Mouse (Mus musculus): ENCODE data around the gene Katna1. TPM values are rescaled to one million over a fixed set of nuclear protein-coding genes. Genes with fewer than 3 reads are reported as not detected.
A peak's percentile ranks its signal among the peaks of the same experiment; 100 is the strongest.

Katna1 gene
- total RNA-seq, 1 experiment from 2014 or later = 80.5 TPM

DNA sequence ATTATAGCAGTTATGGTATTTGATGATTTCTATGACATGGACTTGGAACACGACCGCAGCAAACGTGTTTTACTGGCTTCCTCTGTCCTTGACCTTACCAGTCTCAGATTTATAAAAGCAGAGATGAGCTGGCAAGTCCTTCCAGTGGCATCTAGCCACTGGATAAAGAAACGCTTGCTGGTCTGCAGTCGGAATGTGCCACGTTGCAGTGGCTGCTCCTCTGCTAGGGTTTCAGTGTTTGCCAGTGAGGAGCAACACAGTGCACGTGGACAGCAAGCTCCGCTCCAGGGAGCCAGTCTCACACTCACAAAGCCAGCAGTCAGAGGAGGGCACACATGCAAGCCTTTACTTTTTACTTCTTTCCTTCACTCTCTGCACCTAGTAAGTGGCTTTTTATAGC is 49.6 kb downstream of the Katna1 start:
- ATAC-seq (replicated peaks; ENCODE audit: low read depth, poor library complexity, severe bottlenecking) = no peak

- ATAC-seq (replicated peaks; ENCODE audit: low read depth, poor library complexity, severe bottlenecking) = no peak
These were observed 52.6 kb downstream of the Katna1 start for GRCm38 (mm10) chr10:7778361-7778760.

- no peak for ATAC-seq (replicated peaks; ENCODE audit: low read depth, poor library complexity, severe bottlenecking)
These were observed 54.0 kb downstream of the Katna1 start for GRCm38 (mm10) chr10:7779751-7780237.

DNA sequence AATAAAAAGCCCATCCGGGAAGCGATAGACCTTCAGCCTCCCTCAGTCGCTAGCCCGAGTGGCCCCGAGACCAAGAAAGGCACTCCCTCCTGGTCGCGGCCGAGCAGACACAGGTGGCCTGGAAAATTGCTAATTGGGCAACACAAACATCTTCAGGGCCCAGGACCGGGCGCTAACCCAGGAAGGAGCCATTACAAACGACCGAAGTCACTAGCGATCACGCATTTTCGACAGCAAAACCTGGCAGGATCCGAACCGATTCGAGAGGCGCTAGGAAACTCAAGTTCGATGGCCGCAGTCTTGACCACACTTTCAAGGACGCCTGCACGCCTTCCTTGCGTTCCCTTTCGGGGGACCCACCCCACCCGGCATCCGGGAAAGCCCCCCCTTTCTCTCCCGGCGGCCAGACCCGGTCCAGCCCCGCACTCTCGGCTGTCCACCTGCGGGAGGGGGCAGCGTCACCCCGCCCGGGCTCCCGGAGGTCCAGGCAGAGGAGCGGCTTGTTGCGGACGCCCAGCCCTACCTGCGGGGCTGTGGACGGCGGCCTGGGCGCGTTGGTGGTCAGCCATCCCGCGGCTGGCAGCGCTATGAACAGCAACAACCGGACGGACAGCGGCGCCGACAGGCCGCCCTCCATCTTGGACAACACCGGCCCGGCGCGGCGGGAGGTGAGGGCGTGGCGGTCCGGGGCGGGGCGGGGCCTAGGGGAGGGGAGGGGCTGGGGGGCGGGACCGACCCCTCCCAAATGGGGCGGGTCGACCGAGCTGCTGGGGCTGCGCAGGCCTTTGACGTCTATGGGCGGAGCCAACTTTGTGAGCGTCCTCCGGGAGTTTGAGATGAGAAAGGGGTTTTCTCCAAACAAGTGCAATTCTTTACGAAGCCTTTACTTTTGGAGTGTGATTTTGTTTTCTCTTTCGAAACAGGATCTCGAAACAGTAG is 54.7 kb downstream of the Katna1 start:
- peak; percentile 94 for ATAC-seq (replicated peaks; ENCODE audit: low read depth, poor library complexity, severe bottlenecking)

DNA sequence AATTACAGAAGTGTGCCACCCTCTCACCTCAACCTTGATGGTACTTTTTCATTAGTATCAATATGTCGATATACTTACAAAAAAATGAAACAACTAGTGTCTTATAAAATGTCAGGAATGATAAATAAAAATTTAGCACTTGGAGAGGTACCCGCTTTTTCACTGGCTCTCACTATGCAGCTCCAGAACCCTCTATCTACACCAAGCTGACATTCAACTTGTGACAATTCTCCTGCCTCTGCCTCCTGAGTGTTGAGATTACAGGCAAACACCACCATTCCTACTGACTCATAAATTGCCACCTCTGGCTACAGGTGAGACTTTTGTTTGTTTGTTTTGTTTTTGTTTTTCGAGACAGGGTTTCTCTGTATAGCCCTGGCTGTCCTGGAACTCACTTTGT is 55.4 kb downstream of the Katna1 start:
- ATAC-seq (replicated peaks; ENCODE audit: low read depth, poor library complexity, severe bottlenecking) = peak; percentile 4; the same call in 1 of the 2 replicates

GRCm38 (mm10) chr10:7787319-7787718 is 61.5 kb downstream of the Katna1 start:
- ATAC-seq (replicated peaks; ENCODE audit: low read depth, poor library complexity, severe bottlenecking) = no peak

GRCm38 (mm10) chr10:7792254-7792750 is 66.5 kb downstream of the Katna1 start:
- ATAC-seq (replicated peaks; ENCODE audit: low read depth, poor library complexity, severe bottlenecking) = no peak; the same call in 1 of the 2 replicates

DNA sequence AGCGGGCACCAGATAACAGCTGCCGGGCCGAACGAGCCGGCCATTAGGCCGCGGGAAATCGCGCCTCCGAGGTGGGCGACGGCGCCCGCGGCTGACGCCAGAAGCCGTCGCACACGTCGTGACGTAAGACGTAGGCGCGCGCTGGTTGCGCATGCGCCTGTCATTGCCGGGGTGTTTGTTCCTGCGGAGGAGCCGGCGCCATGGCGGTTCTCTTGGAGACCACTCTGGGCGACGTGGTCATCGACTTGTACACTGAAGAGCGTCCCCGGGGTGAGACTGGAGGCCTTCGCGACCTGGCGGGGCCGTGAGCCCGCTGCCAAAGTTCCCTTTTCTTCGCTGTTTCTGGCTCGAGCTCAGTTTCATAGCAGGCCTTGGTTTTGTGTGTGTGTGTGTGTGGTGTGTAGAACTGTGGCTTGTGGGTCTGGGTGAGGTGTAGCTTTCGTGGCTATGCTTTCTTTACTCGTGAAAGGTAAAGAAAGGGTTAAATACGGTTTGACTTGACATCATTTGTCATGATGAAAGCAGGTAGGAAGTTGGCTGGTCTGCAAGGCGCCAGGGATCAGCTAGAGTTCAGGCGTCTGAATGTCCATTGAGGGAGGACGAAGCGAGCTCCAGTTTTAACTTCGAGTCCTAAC is 67.1 kb downstream of the Katna1 start, which contains the start of the genes Ginm1 and Ppil4:
Ginm1 (minus strand) TSS at position 74 of the 635 bp plus-strand sequence.
Ppil4 (plus strand) TSS at position 141 of the 635 bp plus-strand sequence.
- ATAC-seq (replicated peaks; ENCODE audit: low read depth, poor library complexity, severe bottlenecking) = peak; percentile 95

GRCm38 (mm10) chr10:7801258-7801657 is 75.5 kb downstream of the Katna1 start:
- no peak for ATAC-seq (replicated peaks; ENCODE audit: low read depth, poor library complexity, severe bottlenecking)

GRCm38 (mm10) chr10:7802519-7803140 is 76.8 kb downstream of the Katna1 start:
- no peak for ATAC-seq (replicated peaks; ENCODE audit: low read depth, poor library complexity, severe bottlenecking)

DNA sequence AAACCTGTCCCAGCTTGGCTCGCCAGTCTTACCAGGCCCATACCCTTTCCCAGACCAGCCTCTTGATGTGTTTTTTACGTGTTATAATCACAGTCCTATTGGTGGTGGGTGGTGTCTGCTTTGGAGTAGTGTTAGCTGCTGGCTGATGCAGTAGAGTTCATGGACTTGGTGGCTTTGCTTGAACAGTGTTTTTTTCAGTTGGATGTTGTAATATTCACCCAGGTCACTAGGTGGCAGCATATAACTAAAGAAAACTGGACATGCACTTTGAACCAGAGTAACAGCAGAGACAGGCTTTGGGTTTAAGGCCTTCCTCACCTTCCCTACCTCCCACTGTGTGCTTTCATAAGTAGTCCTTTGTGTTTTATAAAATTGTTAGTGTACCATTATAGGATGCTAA is 84.1 kb downstream of the Katna1 start:
- peak; percentile 87 for ATAC-seq (replicated peaks; ENCODE audit: low read depth, poor library complexity, severe bottlenecking)

Other genes starting within 250 kb of the Katna1 start
- gene Lrp11, start 136.2 kb upstream of the Katna1 start, total RNA-seq (2017) = 0.53 and 1.5 TPM in 2 replicates
- gene Nup43, start 58.5 kb upstream of the Katna1 start, total RNA-seq (2017) = 29.5 and 38.1 TPM in 2 replicates
- 72.8 and 75.1 TPM in 2 replicates for gene Pcmt1, start 44.9 kb upstream of the Katna1 start, total RNA-seq (2017)
- gene Lats1, start 44.8 kb upstream of the Katna1 start, total RNA-seq (2017) = 17.5 and 19.8 TPM in 2 replicates
- 51.2 and 67.1 TPM in 2 replicates for gene Ginm1, start 66.8 kb downstream of the Katna1 start, total RNA-seq (2017)
- 91.6 and 100 TPM in 2 replicates for gene Ppil4, start 66.9 kb downstream of the Katna1 start, total RNA-seq (2017)
- gene Zc3h12d, start 106.5 kb downstream of the Katna1 start, total RNA-seq (2017) = 0.44 and 0.64 TPM in 2 replicates
- gene Tab2, start 230.2 kb downstream of the Katna1 start, total RNA-seq (2017) = 89.2 and 103 TPM in 2 replicates

All from common myeloid progenitor, adult 5-6 weeks (primary cell).